26 mouse cellular contexts compared by ENCODE assay signal in the genomic region with DNA sequence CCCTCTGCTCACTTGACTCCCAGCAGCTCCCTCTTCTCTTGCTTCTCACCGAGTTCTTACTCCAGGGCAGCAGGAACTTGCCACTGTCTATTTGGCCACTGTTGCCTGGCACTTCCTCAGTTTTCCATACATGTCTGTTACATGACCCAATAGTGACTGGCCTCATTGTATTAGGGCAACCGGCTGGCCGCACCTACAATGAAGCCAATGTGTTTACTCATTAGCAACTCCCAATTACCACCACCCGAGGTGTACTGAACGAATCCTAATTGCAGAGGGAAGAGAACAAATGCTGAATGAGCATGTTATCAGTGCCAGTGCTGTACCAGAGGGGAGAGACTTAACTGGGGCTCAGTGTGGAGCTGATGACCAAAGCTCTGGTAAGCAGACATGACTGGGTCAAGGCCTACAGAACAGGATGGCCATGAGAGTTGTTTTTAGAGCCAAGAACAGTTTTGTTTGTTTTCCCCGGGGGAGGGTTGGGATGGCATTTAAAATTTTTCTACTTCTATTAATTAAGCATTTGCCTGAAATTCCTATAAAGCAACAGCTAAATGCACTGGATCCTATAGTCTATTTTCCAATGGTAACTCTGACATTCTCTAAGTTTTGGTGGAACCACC. TPM values are rescaled to one million over a fixed set of nuclear protein-coding genes. Genes with fewer than 3 reads are reported as not detected.
DNase-seq lines count a peak whose midpoint lies in the region; ATAC-seq and TF ChIP-seq lines count a peak whose summit lies in the region.
"Had no signal": no experiment of that assay in that cellular context is flagged by ENCODE, and none has a peak within 500 bp of the region (broad histone marks: within the 10 kb centered on the region; RNA-seq: fewer than 3 reads in every experiment).

No protein-coding gene starts in this region.

- H3K4me2 ChIP-seq in forebrain, embryonic 13.5 days: no peak overlapping the region
- H3K4me2 ChIP-seq: embryonic facial prominence, embryonic 13.5 days; hindbrain, embryonic 15.5 days; liver, embryonic 13.5 days; midbrain, embryonic 15.5 days; neural tube, embryonic 15.5 days; stomach, embryonic 15.5 days had no signal

- no peak for TF ChIP-seq POLR2A in kidney, adult 2 months (IDR thresholded peaks at IDR 0.05; ENCODE audit: low read depth, low read length)

- H3K9me3 ChIP-seq in forebrain, embryonic 13.5 days (replicated peaks): no peaks in the 10 kb centered on the region
- no peaks in the 10 kb centered on the region for H3K9me3 ChIP-seq in limb, embryonic 10.5 days (replicated peaks)
- H3K9me3 ChIP-seq: embryonic facial prominence, embryonic 13.5 days; G1E; hindbrain, embryonic 10.5 days; hindbrain, embryonic 15.5 days; liver, embryonic 13.5 days; midbrain, embryonic 15.5 days; neural tube, embryonic 15.5 days; stomach, embryonic 15.5 days had no signal

- H3K9ac ChIP-seq in forebrain, embryonic 13.5 days: no peak overlapping the region
- H3K9ac ChIP-seq: embryonic facial prominence, embryonic 13.5 days; hindbrain, embryonic 15.5 days; liver, embryonic 13.5 days; midbrain, embryonic 15.5 days; neural tube, embryonic 15.5 days; stomach, embryonic 15.5 days had no signal

- no peak overlapping the region for H3K4me3 ChIP-seq in forebrain, embryonic 13.5 days
- H3K4me3 ChIP-seq in limb, embryonic 10.5 days: no peak overlapping the region
- H3K4me3 ChIP-seq in kidney, adult 2 months (ENCODE audit: insufficient read depth, low read depth, low read length): no peak overlapping the region
- H3K4me3 ChIP-seq: embryonic facial prominence, embryonic 13.5 days; hindbrain, embryonic 10.5 days; hindbrain, embryonic 15.5 days; liver, embryonic 13.5 days; midbrain, embryonic 15.5 days; neural tube, embryonic 15.5 days; stomach, embryonic 15.5 days had no signal

- H3K27ac ChIP-seq in forebrain, embryonic 13.5 days: no peak overlapping the region
- H3K27ac ChIP-seq in limb, embryonic 10.5 days: 0 out of 2 replicates have a peak overlapping the region, but pooled peaks have one; percentile 19
- no peak overlapping the region for H3K27ac ChIP-seq in kidney, adult 2 months (ENCODE audit: insufficient read depth, low read depth, low read length)
- H3K27ac ChIP-seq: embryonic facial prominence, embryonic 13.5 days; hindbrain, embryonic 10.5 days; hindbrain, embryonic 15.5 days; liver, embryonic 13.5 days; midbrain, embryonic 15.5 days; neural tube, embryonic 15.5 days; stomach, embryonic 15.5 days had no signal

- 32% methylated on average over 6 of the region's 6 CpGs for WGBS in forebrain, embryonic 13.5 days
- 79% methylated on average over 6 of the region's 6 CpGs for WGBS in limb, embryonic 10.5 days
- WGBS in kidney, adult 2 months: 82% methylated on average over 6 of the region's 6 CpGs

- peak; percentile 72 for ATAC-seq in forebrain, embryonic 13.5 days
- ATAC-seq: inflammation-experienced regulatory T-cells, adult 6 months; lung, postnatal 0 days; midbrain, embryonic 15.5 days had no signal

- no peak for TF ChIP-seq CTCF in kidney, adult 2 months (conservative IDR thresholded peaks at IDR 0.05; ENCODE audit: insufficient read depth, insufficient read length, low read depth, low read length)

- peaks cover 37% of the 10 kb centered on the region for H3K4me1 ChIP-seq in forebrain, embryonic 13.5 days
- H3K4me1 ChIP-seq in limb, embryonic 10.5 days: peaks cover 48% of the 10 kb centered on the region
- H3K4me1 ChIP-seq in kidney, adult 2 months (ENCODE audit: control insufficient read depth, insufficient read depth, low read length): no peaks in the 10 kb centered on the region
- H3K4me1 ChIP-seq: liver, embryonic 13.5 days; midbrain, embryonic 15.5 days had no signal

- H3K27me3 ChIP-seq in forebrain, embryonic 13.5 days: 0 out of 2 replicates have a peak, but pooled peaks cover 3% of the 10 kb centered on the region
- H3K27me3 ChIP-seq in limb, embryonic 10.5 days (ENCODE audit: low read depth, poor library complexity, severe bottlenecking): no peaks in the 10 kb centered on the region
- no peaks in the 10 kb centered on the region for H3K27me3 ChIP-seq in kidney, adult 2 months (replicated peaks; ENCODE audit: control insufficient read depth, insufficient read depth, low read length)
- H3K27me3 ChIP-seq: hindbrain, embryonic 15.5 days; liver, embryonic 13.5 days; midbrain, embryonic 15.5 days; neural tube, embryonic 15.5 days; stomach, embryonic 15.5 days had no signal

- H3K36me3 ChIP-seq in forebrain, embryonic 13.5 days (ENCODE audit: poor library complexity, severe bottlenecking): no peaks in the 10 kb centered on the region
- no peaks in the 10 kb centered on the region for H3K36me3 ChIP-seq in limb, embryonic 10.5 days
- H3K36me3 ChIP-seq in kidney, adult 2 months (ENCODE audit: control insufficient read depth, insufficient read depth, low read length): no peaks in the 10 kb centered on the region
- H3K36me3 ChIP-seq: embryonic facial prominence, embryonic 13.5 days; G1E; hindbrain, embryonic 10.5 days; hindbrain, embryonic 15.5 days; liver, embryonic 13.5 days; midbrain, embryonic 15.5 days; neural tube, embryonic 15.5 days; stomach, embryonic 15.5 days had no signal

- peak; percentile 60 for DNase-seq in adrenal gland, adult 2 months
- DNase-seq in adrenal gland, postnatal 25 days: no peak
- peak; percentile 23 for DNase-seq in adrenal gland, postnatal 10 days
- no peak for DNase-seq in limb, embryonic 10.5 days (ENCODE audit: low spot score)
- DNase-seq in thymus, postnatal 14 days: no peak
- DNase-seq in lung, postnatal 4 days: no peak
- DNase-seq in kidney, adult 2 months: no peak
- DNase-seq: cerebellum, adult 11 months; cerebellum, adult 9-11 months; gastrocnemius, postnatal 14 days; heart, postnatal 14 days; kidney, adult 18-20 months; kidney, postnatal 4 days; liver, embryonic 13.5 days; lung, adult 18-20 months; right cerebral cortex, postnatal 14 days had no signal

RNA-seq across cellular contexts. Expression of a gene that starts 47.9 kb away (rescaled TPM):
- 1 to 10 TPM in 1 of 2 experiments, under 1 TPM in 1; 0.72 to 1.3 TPM for total RNA-seq in adrenal gland, adult 2 months (2021)
- polyA plus RNA-seq in adrenal gland, adult 2 months (2012; rRNA removed): 3.4 and 3.9 TPM in 2 replicates
- total RNA-seq in adrenal gland, postnatal 25 days (2021): 1.5 and 2.1 TPM in 2 replicates
- 10 to 100 TPM in 1 of 2 experiments, 1 to 10 TPM in 1; 4.3 to 11.7 TPM for total RNA-seq in adrenal gland, postnatal 10 days (2021)
- 26.6 and 31.1 TPM in 2 replicates for polyA plus RNA-seq in forebrain, embryonic 13.5 days (2015; fragmentation: Nextera tagmentation; extraction: Ambion mirVana)
- polyA plus RNA-seq in limb, embryonic 10.5 days (2016; fragmentation: Nextera tagmentation; extraction: Ambion mirVana): 13.0 and 22.5 TPM in 2 replicates
- polyA plus RNA-seq in kidney, adult 2 months (2012; rRNA removed): 3.2 and 3.5 TPM in 2 replicates
- polyA plus RNA-seq: inflammation-experienced regulatory T-cells, adult 6 months had no signal

Comparison
In these comparisons a context has a peak if more than half of its experiments do, and no peak if none do; other contexts are left out.
1. DNase-seq: peak in adrenal gland, adult 2 months (single experiment) and adrenal gland, postnatal 10 days (single experiment); none in adrenal gland, postnatal 25 days (single experiment), limb, embryonic 10.5 days (single experiment), thymus, postnatal 14 days (single experiment), lung, postnatal 4 days (0 of 2) and kidney, adult 2 months (single experiment).